Mouse (Mus musculus): ENCODE measurements at regions not wholly inside any gene's neighbourhood (a gene's known extent, or its start where the extent isn't known, plus 50 kb on each side); places are given as distances from the start of the nearest gene placed in this dataset.

DNA sequence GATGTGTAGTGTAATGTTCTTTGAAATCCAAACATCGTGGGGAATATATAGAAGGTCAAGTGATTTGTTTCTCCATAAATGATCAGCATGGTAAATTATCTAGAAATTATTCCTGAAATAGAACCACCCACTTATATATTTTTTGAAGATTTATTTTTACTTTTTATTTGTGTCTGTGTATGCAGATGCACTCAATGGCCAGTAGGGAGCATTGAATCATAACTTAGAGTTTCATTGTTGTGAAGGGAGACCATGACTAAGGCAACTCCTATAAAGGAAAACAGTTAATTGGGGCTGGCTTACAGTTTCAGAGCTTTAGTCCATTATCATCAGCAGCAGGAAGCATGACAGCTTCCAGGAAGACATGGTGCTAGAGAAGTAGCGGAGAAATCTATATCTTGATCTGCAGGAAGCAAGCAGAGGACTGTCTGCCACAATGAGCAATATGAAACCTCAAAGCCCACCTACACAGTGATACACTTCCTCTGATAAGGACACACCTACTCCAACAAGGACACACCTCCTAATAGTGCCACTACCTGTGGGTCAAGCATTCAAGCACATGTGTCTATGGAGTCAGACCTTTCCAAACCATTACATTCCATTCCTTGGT lies 359.9 kb upstream of the Hs6st1 start:
- TF ChIP-seq CTCF (IDR thresholded peaks at IDR 0.05 in 2 of 3, conservative IDR thresholded peaks at IDR 0.05 in 1 of 3; ENCODE audit: control insufficient read depth in 1 of 3, insufficient read depth in 1 of 3, low read depth in 2 of 3, low read length in 3 of 3, poor library complexity in 1 of 3, severe bottlenecking in 1 of 3) = peak in 1 of 3 experiments; percentile 8; a peak in 1 of 6 replicates
- TF ChIP-seq KAT2A (conservative IDR thresholded peaks at IDR 0.05; ENCODE audit: low read depth, low read length) = no peak
- no peak for TF ChIP-seq USF1 (IDR thresholded peaks at IDR 0.05; ENCODE audit: low read depth, low read length)
- TF ChIP-seq ELF1 (IDR thresholded peaks at IDR 0.05; ENCODE audit: low read depth, low read length) = no peak
- no peak for TF ChIP-seq MAFK (IDR thresholded peaks at IDR 0.05; ENCODE audit: borderline replicate concordance, low read depth, low read length)
